Mouse (Mus musculus): ENCODE results near the gene Mfn2. TPM values are rescaled to one million over a fixed set of nuclear protein-coding genes. Genes with fewer than 3 reads are reported as not detected.
"Not testable (repeated sequence)": the region's sequence is repeated elsewhere in the genome, so short reads cannot be mapped to it uniquely, and the experiment has no call there.

The Mfn2 gene
- polyA plus RNA-seq, 2 experiments: 29.6 to 29.8 TPM

DNA sequence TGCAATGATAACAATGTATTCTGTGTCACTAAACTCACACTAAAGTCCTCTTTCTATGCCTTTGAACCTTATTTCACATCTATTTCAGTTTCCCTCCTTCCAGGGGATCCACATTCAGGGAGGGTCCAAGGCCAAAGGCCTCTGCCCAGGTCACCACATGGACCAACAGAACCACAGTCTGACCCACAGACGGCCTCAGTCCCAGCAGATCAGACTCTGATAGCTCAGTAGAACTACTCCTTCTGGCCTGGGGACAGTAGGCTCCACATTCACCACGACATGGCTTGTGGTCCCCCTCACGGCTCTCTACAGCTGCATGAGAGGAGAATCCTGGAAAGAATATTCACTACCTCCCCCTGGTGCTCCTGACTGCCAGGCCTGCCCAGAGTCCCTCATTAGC, 61.6 kb downstream of the Mfn2 start:
- Histone ChIP-seq H3K27ac (replicated peaks; ENCODE audit: low read depth, low read length) (no peak overlapping the region), H3K36me3 (ENCODE audit: control insufficient read depth, insufficient read depth, low read length) (peaks cover 29% of the 10 kb centered on the region), H3K9ac (ENCODE audit: low read depth, low read length, severe bottlenecking) (no peak overlapping the region), H3K4me1 (ENCODE audit: control insufficient read depth, insufficient read depth, low read length) (peaks cover 5% of the 10 kb centered on the region; the same call in 1 of the 2 replicates), H3K27me3 (ENCODE audit: control insufficient read depth, insufficient read depth, low read length) (no peaks in the 10 kb centered on the region), H3K4me3 (replicated peaks; ENCODE audit: low read length) (no peak overlapping the region), H3K4me2 (replicated peaks; ENCODE audit: low read depth, low read length, severe bottlenecking) (no peak overlapping the region), H3K9me3 (ENCODE audit: control insufficient read depth, low read length) (peaks cover 40% of the 10 kb centered on the region)
- ATAC-seq (ENCODE audit: low FRiP score, low read depth) (no peak), DNase-seq (ENCODE audit: low spot score) (no peak)
- no peak for TF ChIP-seq POLR2A (IDR thresholded peaks at IDR 0.05; ENCODE audit: borderline replicate concordance, extremely low read depth, insufficient read depth, insufficient read length)
- 92% methylated on average over 3 of the region's 3 CpGs for whole genome bisulfite sequencing

DNA sequence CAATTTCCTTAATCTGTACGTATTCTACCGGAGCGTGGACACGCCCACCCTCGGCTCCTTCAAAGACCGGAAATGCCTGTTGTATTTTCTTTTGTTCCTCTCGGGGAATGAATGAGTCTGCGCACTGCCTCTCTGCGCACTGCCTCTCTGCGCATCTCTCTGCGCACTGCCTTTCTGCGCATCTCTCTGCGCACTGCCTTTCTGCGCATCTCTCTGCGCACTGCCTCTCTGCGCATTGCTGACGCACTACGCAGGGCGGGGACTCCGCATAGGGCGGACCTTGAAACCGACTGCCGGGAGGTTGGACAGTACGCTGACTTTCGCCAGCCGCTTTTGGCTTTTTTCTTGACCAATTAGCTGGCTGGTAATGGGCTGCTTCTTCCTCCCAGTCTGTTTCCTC, 65.2 kb downstream of the Mfn2 start:
- 100% methylated on average over 6 of the region's 26 CpGs for WGBS
- H3K4me3 ChIP-seq (replicated peaks; ENCODE audit: low read length); H3K4me2 ChIP-seq (replicated peaks; ENCODE audit: low read depth, low read length, severe bottlenecking); H3K27me3 ChIP-seq (ENCODE audit: control insufficient read depth, insufficient read depth, low read length); H3K27ac ChIP-seq (replicated peaks; ENCODE audit: low read depth, low read length); H3K9ac ChIP-seq (ENCODE audit: low read depth, low read length, severe bottlenecking); DNase-seq (ENCODE audit: low spot score); ATAC-seq (ENCODE audit: low FRiP score, low read depth); H3K4me1 ChIP-seq (ENCODE audit: control insufficient read depth, insufficient read depth, low read length): not testable (repeated sequence)
- H3K9me3 ChIP-seq (ENCODE audit: control insufficient read depth, low read length): peaks cover 38% of the 10 kb centered on the region
- H3K36me3 ChIP-seq (ENCODE audit: control insufficient read depth, insufficient read depth, low read length): peaks cover 21% of the 10 kb centered on the region

DNA sequence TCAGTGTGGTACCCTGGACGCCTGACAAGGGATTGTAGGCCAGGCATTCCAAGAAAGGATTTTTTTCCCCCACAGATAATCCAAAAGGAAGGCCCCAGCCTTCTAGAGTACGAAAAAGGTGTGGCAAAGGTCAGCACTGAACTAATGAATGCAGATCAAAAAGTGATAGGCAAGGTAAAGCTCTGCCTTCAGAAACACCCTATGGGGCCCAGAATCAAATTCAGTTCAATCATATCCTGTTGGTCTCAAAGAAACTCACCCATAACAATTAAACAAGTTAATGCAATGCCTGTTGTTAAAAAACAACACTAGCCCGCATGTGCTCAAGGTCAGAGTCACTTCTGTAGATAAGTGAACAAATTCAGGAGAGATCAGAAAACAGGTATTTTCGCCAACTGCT, 80.1 kb downstream of the Mfn2 start:
- TF ChIP-seq POLR2A (IDR thresholded peaks at IDR 0.05; ENCODE audit: borderline replicate concordance, extremely low read depth, insufficient read depth, insufficient read length): no peak
- H3K9me3 ChIP-seq (ENCODE audit: control insufficient read depth, low read length): peaks cover 86% of the 10 kb centered on the region
- ATAC-seq (ENCODE audit: low FRiP score, low read depth) (no peak), DNase-seq (ENCODE audit: low spot score) (no peak)
- H3K36me3 ChIP-seq (ENCODE audit: control insufficient read depth, insufficient read depth, low read length): peaks cover 52% of the 10 kb centered on the region
- no peak overlapping the region for H3K27ac ChIP-seq (replicated peaks; ENCODE audit: low read depth, low read length)
- H3K4me1 ChIP-seq (ENCODE audit: control insufficient read depth, insufficient read depth, low read length): no peaks in the 10 kb centered on the region
- no peaks in the 10 kb centered on the region for H3K27me3 ChIP-seq (ENCODE audit: control insufficient read depth, insufficient read depth, low read length)
- no peak overlapping the region for H3K4me2 ChIP-seq (replicated peaks; ENCODE audit: low read depth, low read length, severe bottlenecking)
- WGBS: 96% methylated on average over 4 of the region's 4 CpGs
- H3K4me3 ChIP-seq (replicated peaks; ENCODE audit: low read length): no peak overlapping the region
- no peak overlapping the region for H3K9ac ChIP-seq (ENCODE audit: low read depth, low read length, severe bottlenecking)

Other genes starting within 250 kb of the Mfn2 start
- gene Zfp534, start 202.2 kb downstream of the Mfn2 start, polyA plus RNA-seq (2012; rRNA removed): not detected in 2 replicates
- gene Zfp534, start 202.2 kb downstream of the Mfn2 start, polyA plus RNA-seq (2014; fragmentation: Nextera tagmentation; extraction: Ambion mirVana): not detected in 2 replicates
- gene Zfp984, start 94.9 kb downstream of the Mfn2 start, polyA plus RNA-seq (2012; rRNA removed): 2.8 and 5.1 TPM in 2 replicates
- gene Zfp984, start 94.9 kb downstream of the Mfn2 start, polyA plus RNA-seq (2014; fragmentation: Nextera tagmentation; extraction: Ambion mirVana): 8.9 and 9.2 TPM in 2 replicates
- 5.7 and 7.2 TPM in 2 replicates for gene Zfp933, start 56.3 kb downstream of the Mfn2 start, polyA plus RNA-seq (2012; rRNA removed)
- gene Zfp933, start 56.3 kb downstream of the Mfn2 start, polyA plus RNA-seq (2014; fragmentation: Nextera tagmentation; extraction: Ambion mirVana): 5.0 and 5.2 TPM in 2 replicates
- gene Miip, start 35.9 kb downstream of the Mfn2 start, polyA plus RNA-seq (2012; rRNA removed): 94.4 and 98.1 TPM in 2 replicates
- gene Miip, start 35.9 kb downstream of the Mfn2 start, polyA plus RNA-seq (2014; fragmentation: Nextera tagmentation; extraction: Ambion mirVana): 22.4 and 29.1 TPM in 2 replicates
- 5.8 and 8.4 TPM in 2 replicates for gene Fv1, start 35.7 kb downstream of the Mfn2 start, polyA plus RNA-seq (2012; rRNA removed)
- 6.5 and 10.8 TPM in 2 replicates for gene Fv1, start 35.7 kb downstream of the Mfn2 start, polyA plus RNA-seq (2014; fragmentation: Nextera tagmentation; extraction: Ambion mirVana)
- gene Plod1, start 32.1 kb upstream of the Mfn2 start, polyA plus RNA-seq (2012; rRNA removed): 104 and 129 TPM in 2 replicates
- 93.0 and 103 TPM in 2 replicates for gene Plod1, start 32.1 kb upstream of the Mfn2 start, polyA plus RNA-seq (2014; fragmentation: Nextera tagmentation; extraction: Ambion mirVana)
- gene 2510039O18Rik, start 36.2 kb upstream of the Mfn2 start, polyA plus RNA-seq (2012; rRNA removed): 63.2 and 88.2 TPM in 2 replicates
- gene 2510039O18Rik, start 36.2 kb upstream of the Mfn2 start, polyA plus RNA-seq (2014; fragmentation: Nextera tagmentation; extraction: Ambion mirVana): 25.9 and 29.9 TPM in 2 replicates
- gene Nppb, start 81.1 kb upstream of the Mfn2 start, polyA plus RNA-seq (2012; rRNA removed): 0.11 TPM in 1 of 2 replicates, not detected in the other
- 0.44 TPM in 1 of 2 replicates, not detected in the other for gene Nppb, start 81.1 kb upstream of the Mfn2 start, polyA plus RNA-seq (2014; fragmentation: Nextera tagmentation; extraction: Ambion mirVana)
- gene Nppa, start 96.0 kb upstream of the Mfn2 start, polyA plus RNA-seq (2012; rRNA removed): 0.33 TPM in 1 of 2 replicates, not detected in the other
- 0.87 and 1.0 TPM in 2 replicates for gene Nppa, start 96.0 kb upstream of the Mfn2 start, polyA plus RNA-seq (2014; fragmentation: Nextera tagmentation; extraction: Ambion mirVana)
- gene Clcn6, start 134.1 kb upstream of the Mfn2 start, polyA plus RNA-seq (2012; rRNA removed): 22.5 and 28.1 TPM in 2 replicates
- 5.2 and 6.9 TPM in 2 replicates for gene Clcn6, start 134.1 kb upstream of the Mfn2 start, polyA plus RNA-seq (2014; fragmentation: Nextera tagmentation; extraction: Ambion mirVana)
- 37.4 and 44.8 TPM in 2 replicates for gene Mthfr, start 134.4 kb upstream of the Mfn2 start, polyA plus RNA-seq (2012; rRNA removed)
- gene Mthfr, start 134.4 kb upstream of the Mfn2 start, polyA plus RNA-seq (2014; fragmentation: Nextera tagmentation; extraction: Ambion mirVana): 18.9 and 21.0 TPM in 2 replicates
- gene Agtrap, start 183.3 kb upstream of the Mfn2 start, polyA plus RNA-seq (2012; rRNA removed): 11.0 and 14.6 TPM in 2 replicates
- 17.6 and 20.1 TPM in 2 replicates for gene Agtrap, start 183.3 kb upstream of the Mfn2 start, polyA plus RNA-seq (2014; fragmentation: Nextera tagmentation; extraction: Ambion mirVana)
- gene Mad2l2, start 225.7 kb upstream of the Mfn2 start, polyA plus RNA-seq (2012; rRNA removed): 55.9 and 56.9 TPM in 2 replicates
- 66.0 and 77.8 TPM in 2 replicates for gene Mad2l2, start 225.7 kb upstream of the Mfn2 start, polyA plus RNA-seq (2014; fragmentation: Nextera tagmentation; extraction: Ambion mirVana)
- 1.5 and 1.7 TPM in 2 replicates for gene Draxin, start 226.0 kb upstream of the Mfn2 start, polyA plus RNA-seq (2012; rRNA removed)
- 0.45 and 0.50 TPM in 2 replicates for gene Draxin, start 226.0 kb upstream of the Mfn2 start, polyA plus RNA-seq (2014; fragmentation: Nextera tagmentation; extraction: Ambion mirVana)
- 12.4 and 13.9 TPM in 2 replicates for gene Fbxo6, start 247.4 kb upstream of the Mfn2 start, polyA plus RNA-seq (2012; rRNA removed)
- gene Fbxo6, start 247.4 kb upstream of the Mfn2 start, polyA plus RNA-seq (2014; fragmentation: Nextera tagmentation; extraction: Ambion mirVana): 15.5 and 16.4 TPM in 2 replicates